Mouse (Mus musculus): ENCODE data around the gene Trappc2. TPM values are rescaled to one million over a fixed set of nuclear protein-coding genes. Genes with fewer than 3 reads are reported as not detected.

The Trappc2 gene
- polyA plus RNA-seq (2017; shearing (Covaris generic)): 31.4 TPM

GRCm38 (mm10) chrX:166440036-166440615 lies at the start of gene Trappc2:
Gene Trappc2, plus strand, starts transcription at chrX:166440574.

GRCm38 (mm10) chrX:166440616-166441063 lies 266 bp downstream of the Trappc2 start, which contains the start of gene Ofd1:
Gene Ofd1, minus strand, starts transcription at chrX:166440704.

GRCm38 (mm10) chrX:166479365-166479983 lies 39.1 kb downstream of the Trappc2 start, which contains the start of gene Rab9:
Gene Rab9, minus strand, starts transcription at chrX:166479867.

Other genes starting within 250 kb of the Trappc2 start
- 44.9 TPM for gene Gpm6b, start 201.7 kb upstream of the Trappc2 start, polyA plus RNA-seq (2017; shearing (Covaris generic))
- gene Ofd1, start 130 bp downstream of the Trappc2 start, polyA plus RNA-seq (2017; shearing (Covaris generic)): 8.5 TPM
- gene Rab9, start 39.3 kb downstream of the Trappc2 start, polyA plus RNA-seq (2017; shearing (Covaris generic)): 37.1 TPM
- 10.3 TPM for gene Tceanc, start 78.0 kb downstream of the Trappc2 start, polyA plus RNA-seq (2017; shearing (Covaris generic))
- not detected for gene Egfl6, start 145.1 kb downstream of the Trappc2 start, polyA plus RNA-seq (2017; shearing (Covaris generic))

Measured in inflammation-experienced regulatory T-cells, adult 16 weeks (primary cell).